Mouse (Mus musculus) myocyte (in vitro differentiated cells): ENCODE data around the gene Ephb3.

ENCODE experiments used
- E2F4 ChIP-seq: IDR thresholded peaks from one replicate; pipeline ENCODE4 v1.6.1; 2011; ENCODE audit warnings: mild to moderate bottlenecking, control low read depth, moderate library complexity; ENCODE audit not compliant: insufficient read depth
- MAX ChIP-seq: IDR thresholded peaks from one replicate; pipeline ENCODE4 v1.6.1; 2011; ENCODE audit warnings: low read depth, mild to moderate bottlenecking, control low read depth
- MYOG ChIP-seq, 3 experiments: IDR thresholded peaks; one replicate each; pipeline ENCODE4 v1.6.1; 2011; ENCODE audit warnings: control low read depth in 2 of 3, low read depth in 2 of 3, mild to moderate bottlenecking in 2 of 3; ENCODE audit not compliant: insufficient read length in 2 of 3, control insufficient read depth in 1 of 3, insufficient read depth in 1 of 3
- POLR2A ChIP-seq: IDR thresholded peaks from one replicate; pipeline ENCODE4 v1.6.1; 2011; ENCODE audit warnings: low read depth, mild to moderate bottlenecking, control low read depth, moderate library complexity; ENCODE audit not compliant: insufficient read length
- TCF12 ChIP-seq: IDR thresholded peaks from one replicate; pipeline ENCODE4 v1.6.1; 2011; ENCODE audit warnings: mild to moderate bottlenecking, control low read depth; ENCODE audit not compliant: poor library complexity, insufficient read depth, severe bottlenecking
- USF1 ChIP-seq: IDR thresholded peaks from one replicate; pipeline ENCODE4 v1.6.1; 2011; ENCODE audit warnings: low read depth, mild to moderate bottlenecking, control low read depth, moderate library complexity

DNA sequence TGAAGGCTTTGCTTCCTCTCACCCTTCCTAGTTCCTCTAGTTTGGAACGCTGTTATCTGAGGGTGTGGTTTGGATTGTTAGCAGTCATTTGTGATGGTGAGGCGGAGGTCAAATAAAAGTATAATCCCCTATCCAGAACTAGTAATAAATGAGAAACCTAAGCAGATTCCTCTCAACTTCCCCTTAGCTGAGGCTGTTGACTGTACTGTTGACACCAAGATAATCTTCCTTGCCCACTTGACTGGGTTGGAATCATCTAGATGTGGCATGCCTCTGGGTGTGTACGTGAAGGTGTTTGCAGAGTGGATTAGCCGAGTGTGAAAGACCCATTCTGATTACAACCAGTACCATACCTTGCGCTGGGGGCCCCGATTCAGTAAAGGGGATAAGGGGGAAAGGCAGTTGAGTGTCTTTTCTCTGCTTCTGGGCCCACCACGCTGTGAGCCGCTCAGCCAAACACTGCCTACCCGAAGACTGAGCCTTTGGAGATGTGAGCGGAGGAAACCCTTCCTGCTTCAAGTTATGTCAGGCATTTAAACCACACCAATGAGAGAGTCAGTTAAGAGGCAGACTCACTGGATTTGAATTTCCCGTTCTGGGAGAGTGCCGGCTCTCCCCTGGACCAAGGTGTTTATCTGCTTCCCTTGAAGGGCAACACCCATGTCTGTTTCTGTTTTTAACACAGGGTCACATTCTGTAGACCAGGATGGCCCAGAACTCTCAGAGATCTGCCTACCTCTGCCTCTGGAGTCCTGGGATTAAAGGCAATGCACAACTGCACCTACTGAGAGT is 52.2 kb downstream of the Ephb3 start:
- no peak for TF ChIP-seq TCF12
- TF ChIP-seq MAX = no peak
- TF ChIP-seq POLR2A = no peak
- no peak for TF ChIP-seq USF1
- TF ChIP-seq MYOG (IDR thresholded peaks at IDR 0.05; ENCODE audit: control insufficient read depth in 1 of 3, insufficient read depth in 1 of 3, insufficient read length in 2 of 3, low read depth in 2 of 3) = no peak
- no peak for TF ChIP-seq E2F4
